Mouse (Mus musculus): ENCODE data around the gene Stpg3. TPM values are rescaled to one million over a fixed set of nuclear protein-coding genes. Genes with fewer than 3 reads are reported as not detected.

Stpg3 gene
- polyA plus RNA-seq, 1 experiment from 2014 or later = not detected

- Histone ChIP-seq H3K9me3 (replicated peaks) (no peaks in the 10 kb centered on the region), H3K4me1 (no peaks in the 10 kb centered on the region), H3K27me3 (peaks cover 33% of the 10 kb centered on the region), H3K36me3 (ENCODE audit: poor library complexity, severe bottlenecking) (no peaks in the 10 kb centered on the region), H3K4me3 (no peak overlapping the region), H3K4me2 (no peak overlapping the region), H3K9ac (no peak overlapping the region), H3K27ac (no peak overlapping the region)
- ATAC-seq = no peak
- WGBS = 78% methylated on average over 5 of the region's 5 CpGs
These were observed 20.2 kb upstream of the Stpg3 start for GRCm38 (mm10) chr2:25234551-25235220.

GRCm38 (mm10) chr2:25234050-25234449, 19.6 kb upstream of the Stpg3 start, which contains the start of gene Slc34a3:
Gene Slc34a3 (minus strand): TSS chr2:25234364.
- H3K27ac ChIP-seq = no peak within 1 kb of the TSS
- H3K9me3 ChIP-seq (replicated peaks) = no peaks in the 10 kb centered on the region
- no peak for ATAC-seq
- H3K4me1 ChIP-seq = no peaks in the 10 kb centered on the region
- 88% methylated on average over 3 of the region's 3 CpGs for WGBS
- no peak within 1 kb of the TSS for H3K4me3 ChIP-seq
- H3K36me3 ChIP-seq (ENCODE audit: poor library complexity, severe bottlenecking) = no peaks in the 10 kb centered on the region
- peaks cover 36% of the 10 kb centered on the region for H3K27me3 ChIP-seq
- no peak within 1 kb of the TSS for H3K4me2 ChIP-seq
- H3K9ac ChIP-seq = no peak within 1 kb of the TSS

- no peak for ATAC-seq
These were observed 19.0 kb upstream of the Stpg3 start for GRCm38 (mm10) chr2:25233421-25233820.

GRCm38 (mm10) chr2:25231038-25231437, 16.6 kb upstream of the Stpg3 start:
- H3K27me3 ChIP-seq = peaks cover 22% of the 10 kb centered on the region
- no peak for ATAC-seq
- no peak overlapping the region for H3K4me3 ChIP-seq
- no peak overlapping the region for H3K9ac ChIP-seq
- WGBS = 51% methylated on average over 12 of the region's 12 CpGs
- H3K36me3 ChIP-seq (ENCODE audit: poor library complexity, severe bottlenecking) = no peaks in the 10 kb centered on the region
- no peak overlapping the region for H3K27ac ChIP-seq
- no peaks in the 10 kb centered on the region for H3K9me3 ChIP-seq (replicated peaks)
- H3K4me1 ChIP-seq = 0 out of 2 replicates have a peak, but pooled peaks cover 9% of the 10 kb centered on the region
- H3K4me2 ChIP-seq = no peak overlapping the region

More at GRCm38 (mm10) chr2:25233421-25233820, 19.0 kb upstream of the Stpg3 start:
- Histone ChIP-seq H3K4me3 (no peak overlapping the region), H3K9ac (no peak overlapping the region), H3K36me3 (ENCODE audit: poor library complexity, severe bottlenecking) (no peaks in the 10 kb centered on the region), H3K27me3 (peaks cover 32% of the 10 kb centered on the region), H3K27ac (no peak overlapping the region), H3K4me2 (no peak overlapping the region), H3K9me3 (replicated peaks) (no peaks in the 10 kb centered on the region), H3K4me1 (0 out of 2 replicates have a peak, but pooled peaks cover 6% of the 10 kb centered on the region)
- 86% methylated on average over 4 of the region's 4 CpGs for WGBS

GRCm38 (mm10) chr2:25230581-25230980, 16.1 kb upstream of the Stpg3 start:
- Histone ChIP-seq H3K4me1 (peaks cover 13% of the 10 kb centered on the region), H3K9me3 (replicated peaks) (no peaks in the 10 kb centered on the region), H3K4me3 (no peak overlapping the region), H3K9ac (no peak overlapping the region), H3K27ac (no peak overlapping the region), H3K27me3 (peaks cover 22% of the 10 kb centered on the region), H3K4me2 (no peak overlapping the region), H3K36me3 (ENCODE audit: poor library complexity, severe bottlenecking) (no peaks in the 10 kb centered on the region)
- WGBS = 93% methylated on average over 7 of the region's 7 CpGs
- ATAC-seq = no peak

- 81% methylated on average over 5 of the region's 5 CpGs for WGBS
- Histone ChIP-seq H3K9ac (no peak overlapping the region), H3K9me3 (replicated peaks) (no peaks in the 10 kb centered on the region), H3K4me3 (no peak overlapping the region), H3K27me3 (peaks cover 20% of the 10 kb centered on the region), H3K27ac (no peak overlapping the region), H3K4me2 (no peak overlapping the region), H3K36me3 (ENCODE audit: poor library complexity, severe bottlenecking) (no peaks in the 10 kb centered on the region), H3K4me1 (peaks cover 17% of the 10 kb centered on the region)
- ATAC-seq = no peak
These were observed 15.1 kb upstream of the Stpg3 start for GRCm38 (mm10) chr2:25229582-25229981.

GRCm38 (mm10) chr2:25228995-25229530, 14.6 kb upstream of the Stpg3 start:
- H3K9ac ChIP-seq = peak overlapping the region; percentile 52; the same call in 1 of the 2 replicates
- H3K9me3 ChIP-seq (replicated peaks) = no peaks in the 10 kb centered on the region
- H3K36me3 ChIP-seq (ENCODE audit: poor library complexity, severe bottlenecking) = no peaks in the 10 kb centered on the region
- WGBS = 69% methylated on average over 6 of the region's 6 CpGs
- peak overlapping the region; percentile 46; the same call in 1 of the 2 replicates for H3K4me2 ChIP-seq
- H3K27me3 ChIP-seq = peaks cover 18% of the 10 kb centered on the region; the same call in 1 of the 2 replicates
- peaks cover 17% of the 10 kb centered on the region for H3K4me1 ChIP-seq
- ATAC-seq = no peak
- no peak overlapping the region for H3K27ac ChIP-seq
- H3K4me3 ChIP-seq = no peak overlapping the region

- ATAC-seq = no peak; the same call in 1 of the 2 replicates
- WGBS = 1% methylated on average over 7 of the region's 7 CpGs
- Histone ChIP-seq H3K27ac (peak overlapping the region; percentile 52), H3K4me3 (0 out of 2 replicates have a peak overlapping the region, but pooled peaks have one; percentile 15), H3K27me3 (peaks cover 18% of the 10 kb centered on the region; the same call in 1 of the 2 replicates), H3K9me3 (replicated peaks) (no peaks in the 10 kb centered on the region), H3K4me1 (peaks cover 22% of the 10 kb centered on the region), H3K4me2 (peak overlapping the region; percentile 46), H3K36me3 (ENCODE audit: poor library complexity, severe bottlenecking) (no peaks in the 10 kb centered on the region), H3K9ac (peak overlapping the region; percentile 52; the same call in 1 of the 2 replicates)
These were observed 14.0 kb upstream of the Stpg3 start for GRCm38 (mm10) chr2:25228431-25228889.

GRCm38 (mm10) chr2:25227406-25227805, 13.0 kb upstream of the Stpg3 start:
- H3K4me2 ChIP-seq = no peak overlapping the region
- no peak overlapping the region for H3K9ac ChIP-seq
- H3K4me1 ChIP-seq = peaks cover 29% of the 10 kb centered on the region
- no peak for ATAC-seq
- WGBS = 89% methylated on average over 4 of the region's 4 CpGs
- no peak overlapping the region for H3K27ac ChIP-seq
- H3K36me3 ChIP-seq (ENCODE audit: poor library complexity, severe bottlenecking) = 0 out of 2 replicates have a peak, but pooled peaks cover 3% of the 10 kb centered on the region
- H3K27me3 ChIP-seq = peaks cover 18% of the 10 kb centered on the region; the same call in 1 of the 2 replicates
- H3K9me3 ChIP-seq (replicated peaks) = no peaks in the 10 kb centered on the region
- no peak overlapping the region for H3K4me3 ChIP-seq

GRCm38 (mm10) chr2:25226864-25227263, 12.4 kb upstream of the Stpg3 start:
- H3K27me3 ChIP-seq = peaks cover 18% of the 10 kb centered on the region; the same call in 1 of the 2 replicates
- 87% methylated on average over 5 of the region's 5 CpGs for WGBS
- ATAC-seq = no peak
- no peak overlapping the region for H3K4me3 ChIP-seq
- peaks cover 31% of the 10 kb centered on the region for H3K4me1 ChIP-seq
- H3K27ac ChIP-seq = no peak overlapping the region
- H3K4me2 ChIP-seq = no peak overlapping the region
- no peak overlapping the region for H3K9ac ChIP-seq
- H3K9me3 ChIP-seq (replicated peaks) = no peaks in the 10 kb centered on the region
- H3K36me3 ChIP-seq (ENCODE audit: poor library complexity, severe bottlenecking) = peaks cover 5% of the 10 kb centered on the region

- WGBS = 76% methylated on average over 8 of the region's 8 CpGs
- Histone ChIP-seq H3K4me2 (peak overlapping the region; percentile 47), H3K4me3 (peak overlapping the region; percentile 52; the same call in 1 of the 2 replicates), H3K27me3 (0 out of 2 replicates have a peak, but pooled peaks cover 10% of the 10 kb centered on the region), H3K27ac (peak overlapping the region; percentile 98), H3K4me1 (peaks cover 32% of the 10 kb centered on the region), H3K9me3 (replicated peaks) (no peaks in the 10 kb centered on the region), H3K9ac (peak overlapping the region; percentile 70; the same call in 1 of the 2 replicates), H3K36me3 (ENCODE audit: poor library complexity, severe bottlenecking) (peaks cover 13% of the 10 kb centered on the region)
- ATAC-seq = no peak
These were observed 11.5 kb upstream of the Stpg3 start for GRCm38 (mm10) chr2:25225811-25226379.

Measured in forebrain, embryonic 13.5 days (tissue).